Mouse (Mus musculus): ENCODE measurements around the gene Gimap8. TPM values are rescaled to one million over a fixed set of nuclear protein-coding genes. Genes with fewer than 3 reads are reported as not detected.

Gene Gimap8
- polyA plus RNA-seq, 1 experiment from 2014 or later, result 4.2 TPM

- WGBS, result 21% methylated on average over 1 of the region's 1 CpGs
- Histone ChIP-seq H3K4me2 (no peak overlapping the region), H3K36me3 (peaks cover 18% of the 10 kb centered on the region), H3K9me3 (no peaks in the 10 kb centered on the region), H3K27ac (no peak overlapping the region), H3K27me3 (peaks cover 27% of the 10 kb centered on the region), H3K4me3 (no peak overlapping the region), H3K9ac (no peak overlapping the region), H3K4me1 (peaks cover 5% of the 10 kb centered on the region; the same call in 1 of the 2 replicates)
- ATAC-seq (ENCODE audit: borderline replicate concordance, extremely low read depth, low FRiP score, low TSS enrichment), result no peak
Observed at GRCm38 (mm10) chr6:48623460-48623859, 23.6 kb upstream of the Gimap8 start.

GRCm38 (mm10) chr6:48626464-48626863, 20.6 kb upstream of the Gimap8 start, which contains the start of gene AI854703:
TSS of gene AI854703 (plus strand) at chr6:48626764.
- Histone ChIP-seq H3K4me2 (peak within 1 kb of the TSS; percentile 84), H3K9ac (peak within 1 kb of the TSS; percentile 31; the same call in 1 of the 2 replicates), H3K36me3 (no peaks in the 10 kb centered on the region), H3K4me3 (peak within 1 kb of the TSS; percentile 47), H3K9me3 (no peaks in the 10 kb centered on the region), H3K27ac (no peak within 1 kb of the TSS), H3K4me1 (peaks cover 16% of the 10 kb centered on the region), H3K27me3 (peaks cover 42% of the 10 kb centered on the region)
- 31% methylated on average over 8 of the region's 8 CpGs for WGBS
- no peak for ATAC-seq (ENCODE audit: borderline replicate concordance, extremely low read depth, low FRiP score, low TSS enrichment)

- peak overlapping the region; percentile 47 for H3K4me3 ChIP-seq
- H3K27me3 ChIP-seq, result peaks cover 42% of the 10 kb centered on the region
- no peaks in the 10 kb centered on the region for H3K36me3 ChIP-seq
- WGBS, result under 1% methylated on average over 32 of the region's 32 CpGs
- no peak overlapping the region for H3K27ac ChIP-seq
- peaks cover 16% of the 10 kb centered on the region for H3K4me1 ChIP-seq
- ATAC-seq (ENCODE audit: borderline replicate concordance, extremely low read depth, low FRiP score, low TSS enrichment), result no peak
- peak overlapping the region; percentile 31; the same call in 1 of the 2 replicates for H3K9ac ChIP-seq
- H3K9me3 ChIP-seq, result no peaks in the 10 kb centered on the region
- peak overlapping the region; percentile 84 for H3K4me2 ChIP-seq
Observed at GRCm38 (mm10) chr6:48626984-48627383, 20.1 kb upstream of the Gimap8 start.

GRCm38 (mm10) chr6:48627511-48627924, 19.5 kb upstream of the Gimap8 start:
- no peaks in the 10 kb centered on the region for H3K9me3 ChIP-seq
- peak overlapping the region; percentile 84 for H3K4me2 ChIP-seq
- H3K4me3 ChIP-seq, result peak overlapping the region; percentile 47
- 7% methylated on average over 7 of the region's 7 CpGs for WGBS
- no peak for ATAC-seq (ENCODE audit: borderline replicate concordance, extremely low read depth, low FRiP score, low TSS enrichment)
- no peak overlapping the region for H3K27ac ChIP-seq
- H3K36me3 ChIP-seq, result no peaks in the 10 kb centered on the region
- 0 out of 2 replicates have a peak overlapping the region, but pooled peaks have one; percentile 31 for H3K9ac ChIP-seq
- peaks cover 16% of the 10 kb centered on the region for H3K4me1 ChIP-seq
- peaks cover 42% of the 10 kb centered on the region for H3K27me3 ChIP-seq

- Histone ChIP-seq H3K4me2 (no peak overlapping the region), H3K27me3 (peaks cover 42% of the 10 kb centered on the region), H3K4me1 (peaks cover 16% of the 10 kb centered on the region), H3K36me3 (no peaks in the 10 kb centered on the region), H3K9ac (no peak overlapping the region), H3K27ac (no peak overlapping the region), H3K4me3 (no peak overlapping the region), H3K9me3 (no peaks in the 10 kb centered on the region)
- 69% methylated on average over 3 of the region's 3 CpGs for WGBS
- ATAC-seq (ENCODE audit: borderline replicate concordance, extremely low read depth, low FRiP score, low TSS enrichment), result no peak
Observed at GRCm38 (mm10) chr6:48628377-48628776, 18.7 kb upstream of the Gimap8 start.

GRCm38 (mm10) chr6:48628808-48629660, 18.0 kb upstream of the Gimap8 start:
- peak; percentile 53; the same call in 1 of the 2 replicates for ATAC-seq (ENCODE audit: borderline replicate concordance, extremely low read depth, low FRiP score, low TSS enrichment)
- no peak overlapping the region for H3K9ac ChIP-seq
- no peak overlapping the region for H3K27ac ChIP-seq
- H3K4me1 ChIP-seq, result peaks cover 16% of the 10 kb centered on the region
- peaks cover 42% of the 10 kb centered on the region for H3K27me3 ChIP-seq
- 10% methylated on average over 54 of the region's 54 CpGs for WGBS
- peak overlapping the region; percentile 88 for H3K4me2 ChIP-seq
- no peaks in the 10 kb centered on the region for H3K36me3 ChIP-seq
- peak overlapping the region; percentile 42 for H3K4me3 ChIP-seq
- no peaks in the 10 kb centered on the region for H3K9me3 ChIP-seq

- Histone ChIP-seq H3K27me3 (peaks cover 42% of the 10 kb centered on the region), H3K4me3 (peak overlapping the region; percentile 42), H3K4me1 (peaks cover 16% of the 10 kb centered on the region), H3K4me2 (peak overlapping the region; percentile 88), H3K9ac (no peak overlapping the region), H3K9me3 (no peaks in the 10 kb centered on the region), H3K27ac (no peak overlapping the region), H3K36me3 (no peaks in the 10 kb centered on the region)
- peak; percentile 15; the same call in 1 of the 2 replicates for ATAC-seq (ENCODE audit: borderline replicate concordance, extremely low read depth, low FRiP score, low TSS enrichment)
- 20% methylated on average over 13 of the region's 13 CpGs for WGBS
Observed at GRCm38 (mm10) chr6:48629661-48630034, 17.4 kb upstream of the Gimap8 start.

GRCm38 (mm10) chr6:48630831-48631230, 16.2 kb upstream of the Gimap8 start:
- Histone ChIP-seq H3K9me3 (no peaks in the 10 kb centered on the region), H3K9ac (no peak overlapping the region), H3K27me3 (peaks cover 36% of the 10 kb centered on the region), H3K4me1 (peaks cover 16% of the 10 kb centered on the region), H3K4me2 (no peak overlapping the region), H3K27ac (no peak overlapping the region), H3K36me3 (no peaks in the 10 kb centered on the region), H3K4me3 (no peak overlapping the region)
- 82% methylated on average over 8 of the region's 8 CpGs for WGBS
- ATAC-seq (ENCODE audit: borderline replicate concordance, extremely low read depth, low FRiP score, low TSS enrichment), result no peak

- Histone ChIP-seq H3K4me3 (no peak overlapping the region), H3K4me1 (no peaks in the 10 kb centered on the region), H3K27ac (no peak overlapping the region), H3K4me2 (no peak overlapping the region), H3K36me3 (no peaks in the 10 kb centered on the region), H3K9ac (no peak overlapping the region), H3K9me3 (no peaks in the 10 kb centered on the region), H3K27me3 (no peaks in the 10 kb centered on the region)
- WGBS, result 66% methylated on average over 2 of the region's 2 CpGs
- no peak for ATAC-seq (ENCODE audit: borderline replicate concordance, extremely low read depth, low FRiP score, low TSS enrichment)
Observed at GRCm38 (mm10) chr6:48635105-48635504, 11.9 kb upstream of the Gimap8 start.

- Histone ChIP-seq H3K9ac (no peak overlapping the region), H3K9me3 (no peaks in the 10 kb centered on the region), H3K4me1 (no peaks in the 10 kb centered on the region), H3K4me2 (no peak overlapping the region), H3K36me3 (no peaks in the 10 kb centered on the region), H3K27me3 (no peaks in the 10 kb centered on the region), H3K27ac (no peak overlapping the region), H3K4me3 (no peak overlapping the region)
- ATAC-seq (ENCODE audit: borderline replicate concordance, extremely low read depth, low FRiP score, low TSS enrichment), result no peak
- WGBS, result 61% methylated on average over 6 of the region's 6 CpGs
Observed at GRCm38 (mm10) chr6:48636515-48636914, 10.5 kb upstream of the Gimap8 start.

- H3K4me3 ChIP-seq, result no peak overlapping the region
- WGBS, result 61% methylated on average over 6 of the region's 6 CpGs
- no peaks in the 10 kb centered on the region for H3K4me1 ChIP-seq
- no peak for ATAC-seq (ENCODE audit: borderline replicate concordance, extremely low read depth, low FRiP score, low TSS enrichment)
- no peak overlapping the region for H3K9ac ChIP-seq
- no peaks in the 10 kb centered on the region for H3K27me3 ChIP-seq
- H3K9me3 ChIP-seq, result no peaks in the 10 kb centered on the region
- no peak overlapping the region for H3K27ac ChIP-seq
- no peak overlapping the region for H3K4me2 ChIP-seq
- no peaks in the 10 kb centered on the region for H3K36me3 ChIP-seq
Observed at GRCm38 (mm10) chr6:48637811-48638500, 9.1 kb upstream of the Gimap8 start.

- no peak for ATAC-seq (ENCODE audit: borderline replicate concordance, extremely low read depth, low FRiP score, low TSS enrichment)
- Histone ChIP-seq H3K9me3 (no peaks in the 10 kb centered on the region), H3K4me2 (no peak overlapping the region), H3K9ac (no peak overlapping the region), H3K4me1 (no peaks in the 10 kb centered on the region), H3K27ac (no peak overlapping the region), H3K27me3 (no peaks in the 10 kb centered on the region), H3K36me3 (no peaks in the 10 kb centered on the region), H3K4me3 (no peak overlapping the region)
- WGBS, result 65% methylated on average over 2 of the region's 2 CpGs
Observed at GRCm38 (mm10) chr6:48638553-48638952, 8.5 kb upstream of the Gimap8 start.

Measured in lung, embryonic 15.5 days (tissue).